Mouse (Mus musculus): ENCODE data around the gene Npb. TPM values are rescaled to one million over a fixed set of nuclear protein-coding genes. Genes with fewer than 3 reads are reported as not detected.

The Npb gene
- polyA plus RNA-seq, 1 experiment, result 1.7 TPM

DNA sequence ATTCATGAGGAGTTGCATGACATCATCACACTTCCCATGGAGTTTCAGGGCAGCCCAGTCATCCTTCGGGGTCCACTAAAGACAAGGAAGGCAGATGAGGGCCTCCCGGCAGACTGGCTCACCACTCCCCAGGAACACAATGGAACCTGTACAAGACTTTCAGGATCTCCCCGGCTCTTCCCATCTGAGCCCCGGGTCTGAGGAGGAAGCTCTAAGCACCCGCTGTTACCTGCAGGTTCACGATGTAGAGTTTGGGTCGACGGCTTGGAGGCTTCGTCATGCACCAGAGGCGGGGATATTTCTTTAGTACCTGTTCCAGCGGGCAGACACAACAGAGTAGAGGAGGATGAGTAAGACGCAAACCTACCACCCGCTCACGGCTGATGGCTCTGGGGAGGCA, 11.9 kb downstream of the Npb start:
- TF ChIP-seq GATA1 (IDR thresholded peaks at IDR 0.05; ENCODE audit: low read length), result no peak

DNA sequence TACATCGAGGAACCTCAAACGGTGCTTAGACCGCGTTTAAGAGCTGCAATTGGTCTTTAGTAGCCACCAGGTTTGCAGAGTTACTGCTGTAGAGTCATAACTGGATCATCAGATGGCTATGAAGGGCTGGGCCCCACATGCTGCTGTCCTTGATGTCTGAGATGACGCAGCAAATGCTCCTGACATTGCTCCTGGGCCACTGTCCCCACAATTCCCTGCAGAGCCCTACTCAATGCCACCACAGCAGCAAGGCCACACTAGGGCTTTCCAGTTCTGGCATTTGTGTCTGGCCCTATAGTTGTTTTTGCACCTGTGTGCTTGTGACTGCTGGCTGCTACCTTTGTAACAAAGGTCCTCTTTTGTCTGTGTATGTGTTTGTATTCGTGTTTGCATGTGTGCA, 14.5 kb downstream of the Npb start:
- no peak for TF ChIP-seq GATA1 (IDR thresholded peaks at IDR 0.05; ENCODE audit: low read length)

DNA sequence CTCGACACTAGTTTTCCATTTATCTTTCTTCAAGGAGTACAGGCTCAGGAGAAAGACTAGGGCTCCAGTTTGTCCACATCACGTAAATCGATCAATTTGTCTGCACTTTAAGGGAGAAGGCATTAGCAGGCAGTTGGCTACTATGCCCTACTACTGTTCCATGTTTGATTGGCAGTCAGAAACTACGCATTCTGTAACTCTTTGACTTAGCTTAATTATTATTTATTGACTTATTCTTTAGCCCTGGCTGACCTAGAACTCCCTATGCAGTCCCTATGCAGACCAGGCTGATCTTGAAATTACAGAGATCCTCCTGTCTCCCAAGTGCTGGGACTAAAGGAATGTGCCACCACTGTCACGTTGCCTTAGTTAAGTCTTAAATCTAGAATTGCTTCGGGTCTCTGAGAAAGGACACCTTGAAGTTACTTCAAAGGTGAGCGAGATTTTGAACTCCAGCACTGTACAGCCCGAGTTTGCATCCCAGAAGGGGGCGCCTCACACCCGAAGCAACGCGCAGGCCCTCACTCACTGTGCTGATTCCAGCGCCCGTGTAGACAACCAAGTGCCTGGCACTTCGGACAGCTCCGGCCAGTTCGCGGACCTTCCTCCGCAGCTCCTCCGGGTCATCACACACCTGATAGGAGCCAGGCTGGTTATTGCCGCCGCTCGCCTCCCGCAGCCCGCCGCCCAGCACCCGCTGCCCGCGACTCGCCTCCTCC, 15.8 kb downstream of the Npb start:
- TF ChIP-seq GATA1 (IDR thresholded peaks at IDR 0.05; ENCODE audit: low read length), result no peak

DNA sequence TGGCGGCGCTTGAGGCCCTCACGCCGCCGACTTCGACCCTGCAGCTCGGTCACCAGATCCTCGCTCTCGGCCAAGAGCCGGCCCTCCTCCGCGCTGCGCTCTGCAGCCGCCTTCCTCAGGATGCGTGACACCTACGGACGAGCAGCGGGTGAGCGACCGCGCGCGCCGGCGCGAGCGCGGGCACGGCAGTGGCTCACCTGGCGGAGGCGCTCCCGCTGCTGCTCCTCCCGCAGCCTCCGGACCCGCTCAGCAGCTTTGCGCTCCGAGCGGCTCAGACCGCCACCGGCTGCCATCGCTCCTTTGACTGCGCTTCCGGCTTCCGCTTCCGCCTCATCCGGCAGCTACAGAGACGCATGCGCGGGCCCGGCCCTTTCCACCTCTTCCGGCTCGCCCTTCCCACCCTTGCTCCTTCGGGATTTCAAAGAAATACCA, 16.4 kb downstream of the Npb start:
- no peak for TF ChIP-seq GATA1 (IDR thresholded peaks at IDR 0.05; ENCODE audit: low read length)

DNA sequence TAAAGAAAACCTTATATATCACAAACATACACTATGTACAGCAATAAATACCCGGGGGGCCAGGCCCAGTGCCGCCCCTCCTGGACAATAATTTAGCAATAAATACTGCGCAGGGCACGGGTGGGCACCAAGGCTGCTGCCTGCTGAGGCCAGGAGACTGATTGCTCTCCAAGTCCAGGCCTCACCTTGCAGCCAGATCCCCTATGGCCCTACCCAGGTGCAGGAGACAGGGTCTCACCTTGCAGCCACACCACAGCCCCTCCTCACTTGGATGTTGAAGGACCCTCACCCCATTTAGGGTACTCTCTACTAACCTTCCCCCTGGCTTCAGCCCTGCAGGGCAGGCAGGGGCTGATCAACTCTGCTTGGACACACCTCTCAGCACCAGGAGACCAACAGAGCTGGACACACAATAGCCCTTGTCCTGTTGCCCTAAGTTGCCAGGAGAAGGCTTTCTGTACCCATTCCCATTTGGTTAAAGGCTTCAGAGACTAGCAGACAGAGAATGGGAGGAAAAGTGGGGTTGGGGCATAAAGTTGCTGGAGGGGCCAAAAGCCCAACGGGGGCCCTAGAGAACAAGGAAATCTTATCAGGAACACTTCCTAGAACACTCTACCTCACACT, 17.0 kb downstream of the Npb start, which contains the start of gene Sirt7:
Sirt7 (minus strand) TSS at position 89 of the 624 bp plus-strand sequence.
- no peak for TF ChIP-seq GATA1 (IDR thresholded peaks at IDR 0.05; ENCODE audit: low read length)

DNA sequence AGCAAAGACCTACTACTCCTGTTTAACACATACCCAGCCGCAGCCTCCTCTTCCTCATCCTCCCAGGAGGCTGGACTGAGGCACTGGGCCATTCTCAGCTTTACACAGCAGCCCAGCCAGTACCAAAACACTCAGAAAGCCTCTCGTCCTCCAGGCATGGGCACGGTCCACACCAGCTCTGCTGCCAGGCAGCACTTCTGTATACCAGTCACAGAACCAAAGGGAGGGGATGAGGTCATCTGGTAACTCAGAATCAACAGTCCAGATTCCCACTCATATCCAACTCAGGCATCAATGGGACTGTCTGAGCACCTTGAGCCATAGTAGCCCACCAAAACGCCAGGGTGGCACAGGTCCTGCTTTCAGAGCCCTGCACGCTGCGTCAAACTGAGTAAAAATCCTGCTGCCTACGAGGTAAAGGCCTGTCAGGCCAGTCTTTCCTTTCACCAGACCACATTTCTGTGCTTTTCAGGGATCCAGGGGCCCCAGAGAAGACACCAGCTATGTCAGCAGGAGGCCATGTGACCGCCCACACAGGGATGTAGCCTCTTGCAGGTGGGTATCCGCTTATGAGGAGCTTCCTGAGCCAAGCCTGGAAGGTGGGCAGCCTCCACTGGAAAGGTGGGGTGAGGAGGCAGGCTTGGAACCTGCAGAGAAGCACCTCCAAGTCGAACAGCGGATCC, 18.6 kb downstream of the Npb start:
- no peak for TF ChIP-seq GATA1 (IDR thresholded peaks at IDR 0.05; ENCODE audit: low read length)

DNA sequence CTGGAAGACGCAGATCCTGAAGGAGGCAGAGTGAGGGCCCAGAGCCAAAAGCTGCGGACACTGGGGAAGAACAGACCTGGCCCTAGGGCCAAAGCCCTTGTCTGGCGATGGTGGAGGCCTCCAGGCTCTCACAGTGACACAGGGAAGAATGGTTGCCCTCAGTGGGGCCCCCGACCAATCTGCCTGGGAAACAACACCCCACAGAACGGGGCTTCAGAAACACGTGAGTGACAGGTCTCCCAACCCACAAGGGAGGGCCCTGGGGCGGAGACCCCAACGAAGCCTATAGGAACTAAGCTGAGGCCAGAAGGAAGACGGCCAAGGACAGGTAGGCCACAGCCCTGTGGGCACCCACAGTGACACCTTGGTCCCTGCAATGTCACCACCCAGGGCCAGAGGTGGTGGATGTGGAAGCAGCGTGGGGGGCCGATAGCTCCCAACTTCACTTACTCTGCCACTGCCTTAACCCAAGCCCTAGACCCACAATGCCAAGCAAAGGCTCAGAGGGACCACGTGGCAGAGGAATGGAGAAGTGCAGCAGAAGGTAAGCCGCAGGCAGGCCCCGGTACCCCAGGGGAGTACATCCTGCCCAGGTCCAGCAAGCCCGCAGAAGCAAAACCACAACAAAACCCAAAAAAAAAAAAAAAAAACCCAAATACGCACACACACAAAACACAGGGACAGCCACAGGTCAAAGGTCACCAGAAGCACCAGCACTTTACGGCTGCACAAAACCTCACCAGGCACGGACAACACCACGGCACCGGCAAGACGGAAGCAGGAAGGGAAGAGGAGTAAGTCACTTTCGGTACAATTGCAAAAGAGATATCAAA, 19.4 kb downstream of the Npb start:
- TF ChIP-seq GATA1 (IDR thresholded peaks at IDR 0.05; ENCODE audit: low read length), result no peak

DNA sequence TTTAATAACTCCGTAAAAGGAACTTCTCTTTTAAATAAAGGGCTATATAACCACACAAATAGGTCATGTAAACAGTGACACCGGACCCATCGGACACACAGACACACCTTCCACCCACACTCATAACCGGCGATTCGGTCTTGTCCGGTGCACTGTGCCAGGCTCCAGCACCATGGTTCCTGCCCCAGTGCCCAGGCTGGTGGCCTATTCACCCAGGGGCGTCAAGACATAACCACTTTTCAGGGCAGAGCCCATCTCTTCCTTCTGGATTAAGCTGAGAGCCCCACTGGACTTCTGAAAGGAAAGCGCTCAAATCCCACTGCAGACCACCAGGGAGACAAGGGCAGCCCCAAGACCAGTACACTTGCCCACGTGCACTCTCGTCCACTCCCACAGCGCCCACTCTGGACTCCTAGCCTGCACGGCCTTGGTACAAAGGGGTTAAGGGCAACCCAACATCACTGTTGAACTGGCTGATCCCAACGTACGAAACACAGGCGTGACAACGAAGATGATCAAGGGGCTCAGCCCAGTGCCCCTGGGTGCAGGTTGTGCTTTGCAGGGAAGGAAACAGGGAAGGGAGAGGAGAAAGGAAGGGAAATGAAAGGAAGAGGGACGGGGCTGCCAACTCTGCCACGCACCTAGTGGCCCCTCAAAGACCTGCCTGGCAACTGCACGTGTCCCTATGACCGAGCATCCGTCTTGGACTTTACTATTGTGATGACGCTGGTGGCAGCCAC, 20.5 kb downstream of the Npb start:
- TF ChIP-seq GATA1 (IDR thresholded peaks at IDR 0.05; ENCODE audit: low read length), result no peak

DNA sequence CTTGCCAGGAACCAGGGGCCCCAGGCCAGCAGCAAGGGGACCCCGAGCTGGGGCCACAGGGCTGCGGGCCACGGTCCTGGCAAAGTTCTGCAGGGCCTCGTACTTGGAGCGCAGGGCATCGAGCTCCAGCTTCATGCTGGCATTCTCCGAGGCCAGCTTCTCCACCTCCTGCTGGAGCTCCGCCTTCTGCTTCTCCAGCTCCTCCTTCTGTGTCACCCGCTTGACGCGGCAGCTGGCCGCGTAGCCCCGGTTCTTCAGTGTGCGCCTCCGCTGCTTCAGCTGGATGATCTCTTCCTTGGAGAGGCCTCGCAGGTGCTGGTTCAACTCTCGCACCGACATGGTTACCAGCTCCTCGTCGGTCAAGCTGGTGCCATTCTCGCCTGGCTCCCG, 21.1 kb downstream of the Npb start:
- no peak for TF ChIP-seq GATA1 (IDR thresholded peaks at IDR 0.05; ENCODE audit: low read length)

DNA sequence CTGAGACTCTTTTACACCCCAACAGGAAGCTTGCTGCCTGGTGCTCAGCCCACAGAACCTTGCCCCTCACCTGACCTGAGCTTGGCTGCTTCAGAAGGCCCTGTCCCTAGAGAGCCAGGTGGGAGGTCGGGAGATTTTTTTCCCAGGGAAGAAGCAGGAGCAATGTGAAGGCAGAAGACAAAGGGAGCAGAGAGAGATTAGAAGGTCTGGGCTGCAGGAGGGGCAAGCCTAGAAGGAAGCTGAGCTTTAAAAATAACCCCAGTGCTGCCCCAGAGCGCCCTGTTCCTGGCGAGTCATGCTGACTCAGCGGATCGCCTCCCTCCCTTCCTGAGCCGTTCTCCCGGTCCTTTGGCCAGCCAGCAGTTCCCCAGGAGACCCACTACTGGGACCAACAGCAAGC, 21.6 kb downstream of the Npb start:
- no peak for TF ChIP-seq GATA1 (IDR thresholded peaks at IDR 0.05; ENCODE audit: low read length)

DNA sequence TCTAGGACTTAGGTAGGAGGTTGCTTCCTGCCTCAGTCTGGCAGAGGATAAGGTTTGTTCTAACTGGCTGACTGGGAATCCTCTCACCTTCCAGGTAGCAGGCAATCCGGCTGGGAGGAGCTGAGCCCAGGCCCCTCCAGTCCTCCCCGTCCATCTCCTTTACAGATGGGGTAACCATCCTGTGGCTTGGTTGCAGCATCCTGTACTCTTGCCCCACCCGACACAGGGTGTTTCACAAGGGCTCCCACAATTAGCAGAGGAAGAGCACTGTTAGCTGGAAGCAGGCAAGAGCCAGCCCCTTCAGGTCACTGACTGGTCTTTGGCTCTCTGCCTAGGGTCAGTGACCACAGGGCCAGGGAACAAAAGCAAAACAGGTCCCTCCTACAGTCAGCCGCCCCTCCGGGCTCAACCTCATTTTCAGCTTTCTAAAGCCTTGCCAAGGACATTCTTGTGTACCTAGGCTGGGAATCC, 22.2 kb downstream of the Npb start:
- TF ChIP-seq GATA1 (IDR thresholded peaks at IDR 0.05; ENCODE audit: low read length), result no peak

DNA sequence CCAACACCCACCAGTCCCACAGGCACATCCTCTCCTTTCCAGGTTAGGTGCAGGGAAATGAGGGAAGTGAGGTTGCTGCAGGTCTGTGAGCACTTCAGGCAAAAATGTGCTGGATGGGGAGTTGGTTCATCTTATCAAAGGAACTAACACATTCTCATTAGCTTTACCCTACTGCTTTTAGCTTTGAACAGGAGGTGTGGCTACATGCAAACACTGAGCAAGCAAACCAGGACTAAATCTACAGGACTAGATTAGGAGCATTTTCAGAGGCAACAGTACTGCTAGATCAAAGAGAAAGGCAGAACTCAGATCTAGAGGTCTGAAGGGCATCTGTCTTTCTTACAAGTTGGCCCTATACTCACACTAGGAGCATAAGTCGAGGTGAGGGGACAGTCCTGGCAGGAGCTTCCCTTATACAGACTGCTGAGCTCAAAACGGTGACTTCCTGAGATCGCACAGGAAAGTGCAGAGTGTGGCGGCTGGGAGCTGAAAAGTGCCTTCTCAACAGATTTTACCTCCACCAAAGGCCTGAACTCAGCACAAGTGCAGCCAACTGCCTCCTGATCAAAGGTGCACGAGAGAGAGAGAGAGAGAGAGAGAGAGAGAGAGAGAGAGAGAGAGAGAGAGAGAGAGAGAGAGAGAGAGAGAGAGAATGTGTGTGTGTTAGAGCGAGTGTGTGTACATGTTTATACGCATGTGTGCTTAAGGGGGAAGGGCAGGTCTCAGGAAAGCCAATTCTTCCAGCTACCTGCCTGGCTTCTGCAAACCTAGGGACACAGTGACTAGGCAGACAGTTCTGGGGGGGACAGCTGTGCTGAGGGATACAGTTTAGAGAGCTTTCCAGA, 22.8 kb downstream of the Npb start:
- no peak for TF ChIP-seq GATA1 (IDR thresholded peaks at IDR 0.05; ENCODE audit: low read length)

DNA sequence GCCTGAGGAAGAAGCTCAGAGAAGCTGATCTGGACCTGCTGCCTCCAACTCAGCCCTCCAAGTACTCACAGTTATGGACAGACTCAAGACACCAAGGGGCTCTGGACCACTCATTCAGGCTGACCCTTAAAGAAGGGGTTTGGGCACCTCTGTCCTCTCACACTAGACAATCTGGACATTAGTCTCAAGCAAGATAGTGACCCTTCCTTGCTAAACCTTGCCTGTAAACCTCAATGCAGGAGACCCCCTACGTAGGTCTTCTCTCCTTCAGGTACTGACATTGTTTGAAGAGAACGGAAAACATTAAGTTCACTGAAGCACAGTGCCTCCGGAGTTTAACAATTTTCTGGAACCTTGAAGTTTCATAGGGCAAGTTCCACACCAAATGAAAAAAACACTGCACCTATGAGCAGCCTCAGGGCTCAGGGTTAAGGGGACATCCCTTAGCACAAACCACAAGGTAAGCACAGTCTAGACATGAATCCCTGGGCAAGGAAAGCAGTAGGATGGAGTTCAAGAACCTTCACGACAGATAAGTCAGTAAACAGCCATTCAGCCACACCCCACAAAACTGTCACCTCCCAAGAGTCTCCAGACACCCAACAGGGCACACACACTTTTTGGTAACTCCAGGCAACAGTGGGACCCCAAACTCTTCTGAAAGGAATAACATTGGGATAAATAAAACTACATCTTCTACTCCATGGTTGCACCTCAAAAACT, 23.6 kb downstream of the Npb start:
- TF ChIP-seq GATA1 (IDR thresholded peaks at IDR 0.05; ENCODE audit: low read length), result no peak
